Mouse (Mus musculus): Measurements from ENCODE around the gene Cyp1a2. TPM values are rescaled to one million over a fixed set of nuclear protein-coding genes. Genes with fewer than 3 reads are reported as not detected.
"Not testable (repeated sequence)": the region's sequence is repeated elsewhere in the genome, so short reads cannot be mapped to it uniquely, and the experiment has no call there.

Cyp1a2 gene
- polyA plus RNA-seq, 1 experiment from 2014 or later: not detected

DNA sequence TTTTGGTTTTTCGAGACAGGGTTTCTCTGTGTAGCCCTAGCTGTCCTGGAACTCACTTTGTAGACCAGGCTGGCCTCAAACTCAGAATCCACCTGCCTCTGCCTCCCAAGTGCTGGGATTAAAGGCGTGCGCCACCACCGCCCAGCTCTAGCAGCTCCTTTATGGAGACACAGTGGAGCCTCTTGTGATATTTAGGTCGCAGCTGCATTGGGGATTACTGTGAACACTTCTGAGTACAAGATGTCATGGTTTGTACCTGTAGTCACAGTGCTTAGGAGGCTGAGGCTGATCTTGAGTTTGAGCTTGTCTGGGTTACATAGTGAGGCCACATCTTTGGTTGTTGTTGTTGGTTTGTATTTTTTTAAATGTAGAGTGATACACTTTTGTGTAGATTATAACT, 26.7 kb upstream of the Cyp1a2 start:
- WGBS (ENCODE audit: insufficient replicate concordance): 94% methylated on average over 5 of the region's 5 CpGs
- peaks cover 13% of the 10 kb centered on the region for H3K36me3 ChIP-seq (ENCODE audit: control insufficient read depth, insufficient read depth, low read length)
- H3K27ac ChIP-seq (ENCODE audit: low read depth, low read length); H3K4me3 ChIP-seq (ENCODE audit: low read depth, low read length); H3K9me3 ChIP-seq (replicated peaks; ENCODE audit: control insufficient read depth, low read length); ATAC-seq (replicated peaks; ENCODE audit: insufficient number of reproducible peaks, low FRiP score, low TSS enrichment); H3K4me2 ChIP-seq; H3K27me3 ChIP-seq (ENCODE audit: control insufficient read depth, insufficient read depth, low read length); H3K4me1 ChIP-seq (ENCODE audit: control insufficient read depth, insufficient read depth, low read length); H3K9ac ChIP-seq (ENCODE audit: low read depth, low read length): not testable (repeated sequence)

GRCm38 (mm10) chr9:57708720-57709274, 25.3 kb upstream of the Cyp1a2 start:
- Histone ChIP-seq H3K4me2 (peak overlapping the region; percentile 78), H3K36me3 (ENCODE audit: control insufficient read depth, insufficient read depth, low read length) (peaks cover 7% of the 10 kb centered on the region), H3K4me1 (ENCODE audit: control insufficient read depth, insufficient read depth, low read length) (peaks cover 4% of the 10 kb centered on the region), H3K9me3 (replicated peaks; ENCODE audit: control insufficient read depth, low read length) (no peaks in the 10 kb centered on the region), H3K27me3 (ENCODE audit: control insufficient read depth, insufficient read depth, low read length) (no peaks in the 10 kb centered on the region), H3K27ac (ENCODE audit: low read depth, low read length) (peak overlapping the region; percentile 73), H3K9ac (ENCODE audit: low read depth, low read length) (peak overlapping the region; percentile 95), H3K4me3 (ENCODE audit: low read depth, low read length) (peak overlapping the region; percentile 84)
- no peak; the same call in 1 of the 2 replicates for ATAC-seq (replicated peaks; ENCODE audit: insufficient number of reproducible peaks, low FRiP score, low TSS enrichment)
- WGBS (ENCODE audit: insufficient replicate concordance): 2% methylated on average over 38 of the region's 39 CpGs

DNA sequence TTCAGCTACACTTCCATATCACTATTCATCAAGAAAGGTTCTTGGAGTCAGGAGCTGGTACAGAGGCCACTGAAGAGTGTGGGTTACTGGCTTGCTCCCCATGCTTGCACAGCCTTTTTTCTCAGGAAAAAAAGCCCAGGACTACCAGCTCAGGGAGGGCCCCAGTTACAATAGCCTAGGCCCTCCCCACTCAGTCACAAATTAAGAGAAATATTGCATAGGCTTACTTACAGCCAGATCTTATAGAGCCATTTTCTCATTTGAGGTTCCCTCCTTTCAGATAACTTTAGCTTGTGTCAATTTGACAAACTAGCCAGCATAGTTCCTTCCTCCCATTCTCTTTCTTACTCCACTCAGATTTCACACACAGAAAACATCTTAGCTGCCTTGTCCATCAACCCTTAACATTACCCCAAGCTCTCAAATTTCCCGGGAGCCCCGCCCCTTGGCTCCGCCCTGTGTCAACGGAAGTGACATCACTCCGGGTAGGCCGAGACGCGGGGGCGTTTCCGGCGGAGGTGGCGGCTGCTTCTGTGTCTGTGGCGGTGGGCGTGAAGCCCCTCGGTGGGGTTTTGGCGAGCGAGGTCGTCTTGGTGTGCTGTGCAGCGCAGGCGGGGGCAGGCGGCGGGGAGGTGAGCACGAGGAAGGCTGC, 24.7 kb upstream of the Cyp1a2 start, which contains the start of gene Edc3:
Gene Edc3 (plus strand): TSS at position 473 of the 652 bp plus-strand sequence.
- Histone ChIP-seq H3K4me1 (ENCODE audit: control insufficient read depth, insufficient read depth, low read length) (peaks cover 4% of the 10 kb centered on the region), H3K4me3 (ENCODE audit: low read depth, low read length) (peak within 1 kb of the TSS; percentile 84), H3K9ac (ENCODE audit: low read depth, low read length) (peak within 1 kb of the TSS; percentile 95), H3K9me3 (replicated peaks; ENCODE audit: control insufficient read depth, low read length) (no peaks in the 10 kb centered on the region), H3K4me2 (peak within 1 kb of the TSS; percentile 78), H3K36me3 (ENCODE audit: control insufficient read depth, insufficient read depth, low read length) (peaks cover 7% of the 10 kb centered on the region), H3K27me3 (ENCODE audit: control insufficient read depth, insufficient read depth, low read length) (no peaks in the 10 kb centered on the region), H3K27ac (ENCODE audit: low read depth, low read length) (peak within 1 kb of the TSS; percentile 73)
- ATAC-seq (replicated peaks; ENCODE audit: insufficient number of reproducible peaks, low FRiP score, low TSS enrichment): peak; percentile 82
- under 1% methylated on average over 23 of the region's 23 CpGs for WGBS (ENCODE audit: insufficient replicate concordance)

DNA sequence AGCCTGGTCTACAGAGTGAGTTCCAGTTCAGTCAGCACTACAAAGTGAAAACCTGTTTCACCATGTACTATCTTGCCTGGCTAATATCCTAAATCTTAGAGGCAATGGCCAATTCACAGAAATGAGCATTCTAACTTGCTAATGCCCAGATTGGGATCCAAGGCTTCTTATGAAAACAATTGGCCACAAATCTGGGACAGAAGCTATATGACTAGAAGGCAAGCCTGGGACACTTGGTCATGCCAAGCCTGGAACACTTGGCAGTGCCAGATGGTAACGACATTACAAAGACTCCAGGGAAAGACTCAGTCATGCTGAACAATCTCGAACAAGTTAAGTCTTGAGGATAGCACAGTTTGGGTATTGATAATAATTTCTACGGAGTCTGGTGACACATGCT, 23.0 kb upstream of the Cyp1a2 start:
- Histone ChIP-seq H3K4me1 (ENCODE audit: control insufficient read depth, insufficient read depth, low read length) (peaks cover 4% of the 10 kb centered on the region), H3K27me3 (ENCODE audit: control insufficient read depth, insufficient read depth, low read length) (no peaks in the 10 kb centered on the region), H3K9ac (ENCODE audit: low read depth, low read length) (no peak overlapping the region), H3K27ac (ENCODE audit: low read depth, low read length) (no peak overlapping the region), H3K36me3 (ENCODE audit: control insufficient read depth, insufficient read depth, low read length) (no peaks in the 10 kb centered on the region), H3K4me2 (no peak overlapping the region), H3K4me3 (ENCODE audit: low read depth, low read length) (no peak overlapping the region), H3K9me3 (replicated peaks; ENCODE audit: control insufficient read depth, low read length) (no peaks in the 10 kb centered on the region)
- no peak for ATAC-seq (replicated peaks; ENCODE audit: insufficient number of reproducible peaks, low FRiP score, low TSS enrichment)
- WGBS (ENCODE audit: insufficient replicate concordance): 84% methylated on average over 3 of the region's 3 CpGs

- no peaks in the 10 kb centered on the region for H3K36me3 ChIP-seq (ENCODE audit: control insufficient read depth, insufficient read depth, low read length)
- no peak overlapping the region for H3K4me3 ChIP-seq (ENCODE audit: low read depth, low read length)
- no peak for ATAC-seq (replicated peaks; ENCODE audit: insufficient number of reproducible peaks, low FRiP score, low TSS enrichment)
- H3K9me3 ChIP-seq (replicated peaks; ENCODE audit: control insufficient read depth, low read length): no peaks in the 10 kb centered on the region
- no peak overlapping the region for H3K27ac ChIP-seq (ENCODE audit: low read depth, low read length)
- H3K27me3 ChIP-seq (ENCODE audit: control insufficient read depth, insufficient read depth, low read length): peaks cover 26% of the 10 kb centered on the region
- H3K9ac ChIP-seq (ENCODE audit: low read depth, low read length): no peak overlapping the region
- H3K4me1 ChIP-seq (ENCODE audit: control insufficient read depth, insufficient read depth, low read length): peaks cover 8% of the 10 kb centered on the region; the same call in 1 of the 2 replicates
- H3K4me2 ChIP-seq: no peak overlapping the region
- 67% methylated on average over 1 of the region's 1 CpGs for WGBS (ENCODE audit: insufficient replicate concordance)
Measured at GRCm38 (mm10) chr9:57698466-57699150, 15.1 kb upstream of the Cyp1a2 start.

GRCm38 (mm10) chr9:57697380-57697779, 13.9 kb upstream of the Cyp1a2 start:
- H3K27me3 ChIP-seq (ENCODE audit: control insufficient read depth, insufficient read depth, low read length): peaks cover 26% of the 10 kb centered on the region
- H3K4me1 ChIP-seq (ENCODE audit: control insufficient read depth, insufficient read depth, low read length): peaks cover 8% of the 10 kb centered on the region; the same call in 1 of the 2 replicates
- H3K36me3 ChIP-seq (ENCODE audit: control insufficient read depth, insufficient read depth, low read length): no peaks in the 10 kb centered on the region
- 0 out of 2 replicates have a peak, but pooled peaks have one; percentile 14 for ATAC-seq (replicated peaks; ENCODE audit: insufficient number of reproducible peaks, low FRiP score, low TSS enrichment)
- WGBS (ENCODE audit: insufficient replicate concordance): 8% methylated on average over 4 of the region's 4 CpGs
- H3K27ac ChIP-seq (ENCODE audit: low read depth, low read length): no peak overlapping the region
- H3K4me2 ChIP-seq: peak overlapping the region; percentile 83
- H3K9ac ChIP-seq (ENCODE audit: low read depth, low read length): no peak overlapping the region
- no peak overlapping the region for H3K4me3 ChIP-seq (ENCODE audit: low read depth, low read length)
- no peaks in the 10 kb centered on the region for H3K9me3 ChIP-seq (replicated peaks; ENCODE audit: control insufficient read depth, low read length)

DNA sequence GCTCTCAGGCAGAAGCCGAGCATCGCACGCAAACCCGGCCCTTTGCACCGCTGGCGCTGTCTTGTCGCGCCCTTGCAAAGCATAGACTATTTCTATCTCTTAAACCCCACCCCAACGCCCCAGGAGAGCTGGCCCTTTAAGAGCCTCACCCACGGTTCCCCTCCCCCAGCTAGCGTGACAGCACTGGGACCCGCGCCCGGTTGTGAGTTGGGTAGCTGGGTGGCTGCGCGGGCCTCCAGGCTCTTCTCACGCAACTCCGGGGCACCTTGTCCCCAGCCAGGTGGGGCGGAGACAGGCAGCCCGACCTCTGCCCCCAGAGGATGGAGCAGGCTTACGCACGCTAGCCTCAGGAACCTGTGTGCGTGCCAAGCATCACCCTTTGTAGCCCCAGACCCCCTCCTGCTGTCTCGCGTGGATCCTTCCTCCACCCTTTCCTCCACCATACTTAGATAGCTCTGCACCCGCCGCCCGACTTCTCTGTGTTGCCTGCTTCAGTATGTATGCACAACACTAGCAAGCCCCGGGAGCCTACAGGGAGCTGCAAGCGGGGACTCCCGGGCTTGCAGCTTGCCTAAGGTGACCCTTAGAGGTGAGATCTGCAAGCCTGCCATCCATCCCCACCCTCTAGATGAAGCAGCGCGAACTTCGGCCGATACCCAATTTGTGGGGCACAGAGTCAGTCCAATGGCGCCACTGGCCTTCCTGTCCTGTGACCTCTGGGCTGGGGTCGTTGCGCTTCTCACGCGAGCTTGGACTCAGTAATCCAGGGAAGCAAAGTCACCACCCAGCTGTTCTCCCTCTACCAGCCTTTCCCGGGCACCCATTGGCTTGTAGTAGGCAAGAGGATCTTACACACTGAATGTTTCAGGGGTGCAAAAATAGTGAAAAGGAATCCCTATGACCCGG, 13.1 kb upstream of the Cyp1a2 start:
- no peaks in the 10 kb centered on the region for H3K36me3 ChIP-seq (ENCODE audit: control insufficient read depth, insufficient read depth, low read length)
- 1% methylated on average over 42 of the region's 42 CpGs for WGBS (ENCODE audit: insufficient replicate concordance)
- peak overlapping the region; percentile 83 for H3K4me2 ChIP-seq
- H3K9me3 ChIP-seq (replicated peaks; ENCODE audit: control insufficient read depth, low read length): no peaks in the 10 kb centered on the region
- H3K27me3 ChIP-seq (ENCODE audit: control insufficient read depth, insufficient read depth, low read length): peaks cover 26% of the 10 kb centered on the region
- no peak for ATAC-seq (replicated peaks; ENCODE audit: insufficient number of reproducible peaks, low FRiP score, low TSS enrichment)
- H3K27ac ChIP-seq (ENCODE audit: low read depth, low read length): no peak overlapping the region
- peak overlapping the region; percentile 50 for H3K4me3 ChIP-seq (ENCODE audit: low read depth, low read length)
- peak overlapping the region; percentile 39 for H3K9ac ChIP-seq (ENCODE audit: low read depth, low read length)
- H3K4me1 ChIP-seq (ENCODE audit: control insufficient read depth, insufficient read depth, low read length): peaks cover 8% of the 10 kb centered on the region; the same call in 1 of the 2 replicates

- no peaks in the 10 kb centered on the region for H3K36me3 ChIP-seq (ENCODE audit: control insufficient read depth, insufficient read depth, low read length)
- no peak overlapping the region for H3K4me2 ChIP-seq
- H3K27ac ChIP-seq (ENCODE audit: low read depth, low read length): no peak overlapping the region
- WGBS (ENCODE audit: insufficient replicate concordance): 79% methylated on average over 2 of the region's 2 CpGs
- H3K4me1 ChIP-seq (ENCODE audit: control insufficient read depth, insufficient read depth, low read length): peaks cover 8% of the 10 kb centered on the region; the same call in 1 of the 2 replicates
- no peaks in the 10 kb centered on the region for H3K9me3 ChIP-seq (replicated peaks; ENCODE audit: control insufficient read depth, low read length)
- no peak overlapping the region for H3K4me3 ChIP-seq (ENCODE audit: low read depth, low read length)
- no peak overlapping the region for H3K9ac ChIP-seq (ENCODE audit: low read depth, low read length)
- H3K27me3 ChIP-seq (ENCODE audit: control insufficient read depth, insufficient read depth, low read length): peaks cover 26% of the 10 kb centered on the region
- ATAC-seq (replicated peaks; ENCODE audit: insufficient number of reproducible peaks, low FRiP score, low TSS enrichment): no peak
Measured at GRCm38 (mm10) chr9:57694108-57694507, 10.6 kb upstream of the Cyp1a2 start.

Measured in heart, embryonic 11.5 days (tissue).